Mouse (Mus musculus) bone marrow macrophage, adult 2 months (primary cell): ENCODE measurements at regions not wholly inside any gene's neighbourhood (a gene's known extent, or its start where the extent isn't known, plus 50 kb on each side); places are given as distances from the start of the nearest gene placed in this dataset.

Experiments
- H3K27ac ChIP-seq: 2 replicates; pipeline ENCODE4 v1.5.1; 2012; ENCODE audit warnings: low read depth, low read length; ENCODE audit not compliant: insufficient read depth
- H3K4me1 ChIP-seq: 2 replicates; pipeline ENCODE4 v1.6.1; 2012; ENCODE audit warnings: low read length; ENCODE audit not compliant: control insufficient read depth, insufficient read depth
- H3K4me3 ChIP-seq: 2 replicates; pipeline ENCODE4 v1.5.1; 2012; ENCODE audit warnings: mild to moderate bottlenecking, low read length, moderate library complexity; ENCODE audit not compliant: insufficient read depth
- CTCF ChIP-seq: IDR thresholded peaks from 2 replicates; pipeline ENCODE4 v1.5.1; 2012; ENCODE audit warnings: low read depth, mild to moderate bottlenecking, low read length, moderate library complexity
- POLR2A ChIP-seq: IDR thresholded peaks from 2 replicates; pipeline ENCODE4 v1.6.1; 2012; ENCODE audit warnings: mild to moderate bottlenecking, low read depth, low read length, borderline replicate concordance

DNA sequence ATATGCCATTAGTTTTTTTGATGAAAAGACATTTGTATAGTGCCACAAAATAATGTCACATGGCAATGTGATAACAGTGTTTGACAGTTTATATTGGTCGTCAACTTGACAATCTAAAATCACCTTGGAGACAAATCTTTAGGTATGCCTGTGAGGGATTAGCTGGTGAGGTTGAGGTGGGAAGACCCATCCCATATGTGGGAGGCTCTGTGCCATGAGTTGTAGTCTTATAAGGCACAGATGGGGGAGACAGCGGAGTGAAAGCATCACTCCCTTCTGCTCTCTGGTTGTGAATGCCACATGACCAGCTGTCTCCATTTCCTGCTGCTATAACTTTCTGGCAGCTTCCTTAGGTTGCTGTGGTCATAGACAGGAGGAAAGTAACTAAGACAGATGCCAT is 242.4 kb upstream of the Ccdc54 start:
- TF ChIP-seq CTCF (no peak), POLR2A (no peak)
- Histone ChIP-seq H3K27ac (no peak overlapping the region), H3K4me3 (no peak overlapping the region), H3K4me1 (no peaks in the 10 kb centered on the region)

DNA sequence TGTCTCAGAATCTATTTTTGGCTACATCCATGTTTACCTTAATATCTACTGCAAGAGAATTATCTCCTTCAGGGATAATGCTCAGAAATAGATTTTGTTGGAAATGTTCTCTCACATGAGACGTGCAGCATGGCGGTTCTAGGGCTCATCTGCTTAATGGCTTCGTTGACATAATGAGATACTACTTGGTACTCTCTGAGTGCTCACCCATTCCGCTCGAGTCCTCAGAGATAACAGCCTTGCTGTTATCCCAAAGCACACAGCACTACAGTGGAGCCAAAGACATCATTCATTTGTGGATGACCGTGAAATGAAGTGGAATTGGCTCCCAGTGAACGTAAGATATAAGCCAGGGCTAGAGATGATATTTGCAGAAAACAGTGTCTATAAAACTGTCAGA is 231.4 kb upstream of the Ccdc54 start:
- TF ChIP-seq POLR2A (no peak), CTCF (no peak)
- Histone ChIP-seq H3K27ac (no peak overlapping the region), H3K4me3 (no peak overlapping the region), H3K4me1 (no peaks in the 10 kb centered on the region)

GRCm38 (mm10) chr16:50814626-50815025 is 223.7 kb upstream of the Ccdc54 start:
- no peak overlapping the region for H3K27ac ChIP-seq
- TF ChIP-seq CTCF (no peak), POLR2A (no peak)
- H3K4me3 ChIP-seq = no peak overlapping the region
- H3K4me1 ChIP-seq = no peaks in the 10 kb centered on the region

DNA sequence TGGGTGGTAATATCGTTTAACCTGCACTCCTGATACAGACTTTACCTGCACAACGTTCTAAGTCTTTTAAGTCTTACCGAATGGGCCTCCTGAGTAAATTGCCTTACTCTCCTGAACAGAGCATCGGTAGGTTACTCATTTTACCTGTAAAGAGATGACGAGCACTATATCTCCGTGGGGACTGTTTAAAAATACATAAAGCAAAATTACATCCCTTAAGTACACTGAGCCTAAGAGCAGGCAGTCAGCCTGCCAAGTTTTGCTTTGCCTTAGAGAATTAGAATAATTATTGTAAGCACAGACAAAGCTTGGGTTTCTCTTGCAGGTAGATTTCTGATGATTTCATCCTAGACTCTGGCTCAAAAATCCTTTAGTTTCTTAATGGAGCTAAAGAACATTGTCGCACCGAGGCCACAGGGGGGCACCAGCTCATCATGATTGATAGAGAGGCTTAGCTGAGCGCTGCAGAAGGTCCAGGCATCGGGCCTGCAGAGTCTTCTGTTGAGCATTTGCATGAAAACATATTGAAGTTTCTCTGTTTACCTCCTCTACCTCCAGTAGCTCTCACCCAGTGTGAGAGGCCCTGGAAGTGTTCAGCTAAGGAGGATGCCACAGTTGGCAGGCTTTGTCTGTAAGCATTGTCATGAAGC is 208.3 kb upstream of the Ccdc54 start:
- Histone ChIP-seq H3K27ac (no peak overlapping the region), H3K4me3 (no peak overlapping the region), H3K4me1 (no peaks in the 10 kb centered on the region)
- TF ChIP-seq POLR2A (no peak), CTCF (0 out of 2 replicates have a peak, but pooled peaks have one; percentile 26)

DNA sequence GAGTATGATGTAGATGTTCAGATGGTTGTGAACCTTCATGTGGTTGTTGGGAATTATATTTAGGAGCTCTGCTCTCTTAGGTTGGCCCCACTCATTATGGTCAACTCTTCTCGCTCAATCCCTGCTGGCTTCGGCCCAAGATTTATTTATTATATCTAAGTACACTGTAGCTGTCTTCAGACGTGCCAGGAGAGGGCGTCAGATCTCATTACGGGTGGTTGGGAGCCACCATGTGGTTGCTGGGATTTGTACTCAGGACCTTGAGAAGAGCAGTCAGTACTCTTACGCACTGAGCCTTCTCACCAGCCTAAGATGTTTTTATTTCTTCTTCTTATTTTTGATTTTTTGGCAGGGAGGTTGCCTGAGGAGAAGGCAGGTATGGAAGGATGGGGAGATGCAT is 207.1 kb upstream of the Ccdc54 start:
- Histone ChIP-seq H3K4me1 (no peaks in the 10 kb centered on the region), H3K27ac (no peak overlapping the region), H3K4me3 (no peak overlapping the region)
- TF ChIP-seq POLR2A = no peak
- no peak for TF ChIP-seq CTCF

- Histone ChIP-seq H3K4me3 (no peak overlapping the region), H3K27ac (no peak overlapping the region), H3K4me1 (no peaks in the 10 kb centered on the region)
- no peak for TF ChIP-seq POLR2A
- no peak for TF ChIP-seq CTCF
Observed at GRCm38 (mm10) chr16:50792960-50793359, 202.0 kb upstream of the Ccdc54 start.

DNA sequence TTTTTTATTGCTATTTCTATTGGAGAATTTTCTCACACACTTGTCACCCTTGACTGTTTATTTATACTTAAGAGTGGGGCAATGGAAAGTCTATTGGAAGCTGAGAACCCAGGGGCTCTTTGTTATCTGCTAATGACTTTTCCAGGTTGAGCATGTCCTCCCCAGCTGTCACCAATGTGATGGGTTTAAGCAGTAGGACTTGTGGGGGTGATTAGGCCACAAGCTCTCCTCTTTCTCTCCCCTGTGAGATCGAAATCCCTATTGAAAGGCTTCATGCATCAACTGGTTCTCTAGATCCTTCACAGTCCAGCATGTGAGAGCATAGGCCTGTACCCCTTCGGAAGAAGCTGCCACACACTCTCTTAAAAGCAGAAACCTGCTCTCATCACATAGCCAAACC is 201.6 kb upstream of the Ccdc54 start:
- TF ChIP-seq POLR2A (no peak), CTCF (no peak)
- Histone ChIP-seq H3K4me3 (no peak overlapping the region), H3K4me1 (no peaks in the 10 kb centered on the region), H3K27ac (no peak overlapping the region)

GRCm38 (mm10) chr16:50788702-50789101 is 197.7 kb upstream of the Ccdc54 start:
- no peak overlapping the region for H3K27ac ChIP-seq
- TF ChIP-seq POLR2A = no peak
- no peak for TF ChIP-seq CTCF
- H3K4me3 ChIP-seq = no peak overlapping the region
- H3K4me1 ChIP-seq = no peaks in the 10 kb centered on the region

DNA sequence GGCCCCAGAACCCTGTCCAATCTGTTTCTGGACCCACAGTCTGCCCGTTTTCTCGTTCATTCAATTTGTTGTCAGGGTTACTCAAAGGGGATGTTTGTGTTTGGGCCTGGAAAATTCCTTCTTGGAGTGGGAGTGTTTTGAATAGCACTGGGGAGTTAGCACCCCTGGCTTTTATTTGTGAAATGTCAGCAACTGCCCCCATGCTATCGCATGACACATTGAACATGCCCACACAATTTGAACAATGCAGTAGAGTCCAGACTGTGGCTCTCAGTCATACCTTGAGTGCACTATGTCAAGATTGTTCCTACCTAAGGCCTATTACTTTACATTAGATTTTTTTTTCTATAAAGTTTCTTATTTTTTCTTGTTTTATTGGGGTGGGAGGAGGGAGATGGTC is 195.2 kb upstream of the Ccdc54 start:
- no peaks in the 10 kb centered on the region for H3K4me1 ChIP-seq
- TF ChIP-seq POLR2A = no peak
- no peak for TF ChIP-seq CTCF
- no peak overlapping the region for H3K27ac ChIP-seq
- H3K4me3 ChIP-seq = no peak overlapping the region

GRCm38 (mm10) chr16:50785384-50785783 is 194.4 kb upstream of the Ccdc54 start:
- no peak overlapping the region for H3K4me3 ChIP-seq
- no peak overlapping the region for H3K27ac ChIP-seq
- H3K4me1 ChIP-seq = no peaks in the 10 kb centered on the region
- TF ChIP-seq CTCF = no peak
- no peak for TF ChIP-seq POLR2A

GRCm38 (mm10) chr16:50784651-50785228 is 193.8 kb upstream of the Ccdc54 start:
- Histone ChIP-seq H3K4me3 (no peak overlapping the region), H3K27ac (no peak overlapping the region), H3K4me1 (peaks cover under 1% of the 10 kb centered on the region; the same call in 1 of the 2 replicates)
- TF ChIP-seq POLR2A (no peak), CTCF (no peak)
